Mouse (Mus musculus) NIH3T3 (cell line): ENCODE data around the gene Scn10a.

Experiments used
- DNase-seq: peaks from one replicate; pipeline ENCODE4 v3.0.0-alpha.2; 2012; ENCODE audit warnings: low read depth

The Scn10a gene

GRCm38 (mm10) chr9:119634216-119634843 is 84.8 kb downstream of the Scn10a start:
- no peak for DNase-seq

GRCm38 (mm10) chr9:119633475-119633874 is 85.6 kb downstream of the Scn10a start:
- DNase-seq, result no peak

DNA sequence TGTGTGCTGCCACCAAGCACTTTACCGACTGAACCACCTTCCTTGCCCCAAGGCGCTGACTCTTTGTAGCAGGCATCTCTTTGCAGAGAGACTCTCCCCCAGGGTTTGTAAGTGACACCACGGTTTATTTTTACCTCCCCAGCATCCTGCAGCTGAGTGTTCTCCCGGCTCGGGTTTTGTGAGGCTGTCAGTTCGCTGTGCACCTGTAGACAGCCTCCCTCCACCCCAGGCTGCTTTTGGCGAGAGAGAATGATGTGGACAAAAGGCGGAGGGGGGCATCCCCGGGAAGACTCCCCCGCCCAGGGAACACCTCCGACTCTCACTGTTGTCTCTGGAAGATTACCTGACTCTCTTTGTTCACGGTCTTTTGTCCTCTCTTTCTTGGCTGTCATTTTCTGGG is 86.3 kb downstream of the Scn10a start:
- DNase-seq, result no peak

DNA sequence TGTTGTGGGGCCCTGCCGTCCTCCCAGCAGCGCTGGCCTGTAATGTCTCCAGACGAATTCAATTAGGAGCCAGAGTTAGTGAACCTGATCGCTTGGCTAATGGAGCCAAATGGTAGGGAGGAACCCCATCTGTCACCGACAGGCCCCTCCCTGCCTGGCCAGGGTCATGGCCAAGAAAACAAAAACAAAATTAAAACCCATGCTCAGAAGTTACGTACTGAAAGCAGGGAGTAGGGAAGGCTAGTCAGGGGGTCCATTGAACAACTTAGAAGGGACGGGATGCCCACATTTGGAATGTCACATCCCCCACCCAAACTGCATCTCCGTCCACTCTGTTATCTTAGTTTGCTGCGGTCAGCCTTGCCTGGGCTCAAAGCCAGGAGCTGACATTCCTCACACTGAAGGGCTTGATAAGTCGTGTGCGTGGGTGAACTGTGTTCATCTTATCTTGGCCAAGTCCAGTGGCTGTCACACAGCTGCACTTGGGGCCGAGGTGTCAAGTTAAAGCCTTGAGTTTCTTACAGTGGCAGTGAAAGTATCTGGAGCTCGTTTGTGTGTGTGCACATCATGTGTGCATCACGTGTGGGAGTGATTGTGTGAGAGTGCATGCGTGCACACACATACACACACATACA is 87.1 kb downstream of the Scn10a start:
- DNase-seq, result no peak

GRCm38 (mm10) chr9:119631393-119631898 is 87.7 kb downstream of the Scn10a start:
- no peak for DNase-seq

- DNase-seq, result no peak
These were observed 90.3 kb downstream of the Scn10a start for GRCm38 (mm10) chr9:119628690-119629268.

- no peak for DNase-seq
These were observed 91.9 kb downstream of the Scn10a start for GRCm38 (mm10) chr9:119627227-119627626.

GRCm38 (mm10) chr9:119624151-119624550 is 95.0 kb downstream of the Scn10a start:
- no peak for DNase-seq

DNA sequence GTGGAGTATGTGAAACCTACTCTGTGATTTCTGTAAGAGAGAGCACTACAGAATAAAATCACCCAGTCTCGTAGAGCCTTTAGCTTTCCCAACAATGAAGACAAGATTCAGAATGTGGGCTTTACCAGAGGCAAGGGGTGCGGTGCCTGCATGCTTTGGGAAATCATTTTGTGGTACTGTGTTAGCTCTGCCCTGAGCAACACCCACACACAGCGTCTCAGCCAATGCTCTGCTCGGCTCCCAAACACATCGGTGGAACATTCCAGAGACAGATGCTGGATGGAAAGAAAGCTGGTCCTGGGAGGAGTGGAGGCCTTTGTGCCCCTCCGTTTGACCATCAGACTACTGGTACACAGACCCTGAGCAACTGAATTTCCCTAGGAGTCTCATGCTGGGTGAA is 104.3 kb downstream of the Scn10a start:
- no peak for DNase-seq

GRCm38 (mm10) chr9:119610563-119611166 is 108.5 kb downstream of the Scn10a start:
- no peak for DNase-seq

DNA sequence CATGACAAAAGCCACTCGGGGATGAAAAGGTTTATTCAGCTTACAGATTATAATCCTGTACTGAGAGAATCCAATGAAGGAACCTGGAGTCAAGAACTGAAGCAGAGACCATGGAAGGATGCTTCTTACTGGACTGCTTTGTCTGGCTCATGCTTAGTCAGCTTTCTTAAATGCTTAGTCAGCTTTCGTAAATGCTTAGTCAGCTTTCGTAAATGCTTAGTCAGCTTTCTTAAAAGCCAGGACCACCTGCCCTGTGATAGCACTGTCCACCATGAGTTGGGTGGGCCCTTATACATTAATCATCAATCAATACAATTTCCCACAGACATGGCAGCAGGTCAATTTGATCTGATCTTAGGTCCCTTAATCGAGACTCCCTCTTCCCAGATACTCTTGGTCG is 112.2 kb downstream of the Scn10a start:
- DNase-seq, result no peak

- DNase-seq, result no peak
These were observed 114.5 kb downstream of the Scn10a start for GRCm38 (mm10) chr9:119604607-119605006.

DNA sequence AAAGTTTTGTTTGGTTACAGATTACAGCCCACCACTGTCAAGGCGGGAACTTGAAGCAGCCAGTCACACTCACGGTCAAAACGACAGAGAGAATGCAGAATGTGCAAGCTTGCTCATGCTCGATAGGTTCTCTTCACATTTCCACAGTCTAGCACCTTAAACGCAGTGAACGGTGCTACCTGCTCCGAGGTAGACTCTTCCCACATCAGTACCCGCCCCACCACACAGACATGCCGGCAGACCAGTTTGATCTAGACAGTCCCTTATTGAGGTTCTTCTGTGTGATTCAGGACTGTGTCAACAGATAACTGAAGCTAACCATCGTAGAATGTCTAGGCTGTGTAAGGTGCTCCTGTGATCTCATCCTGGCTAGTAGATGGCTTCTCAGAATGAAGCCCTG is 120.6 kb downstream of the Scn10a start:
- no peak for DNase-seq

- DNase-seq, result peak; percentile 8
These were observed 121.8 kb downstream of the Scn10a start for GRCm38 (mm10) chr9:119597332-119597731.

GRCm38 (mm10) chr9:119589592-119589991 is 129.5 kb downstream of the Scn10a start:
- no peak for DNase-seq

DNA sequence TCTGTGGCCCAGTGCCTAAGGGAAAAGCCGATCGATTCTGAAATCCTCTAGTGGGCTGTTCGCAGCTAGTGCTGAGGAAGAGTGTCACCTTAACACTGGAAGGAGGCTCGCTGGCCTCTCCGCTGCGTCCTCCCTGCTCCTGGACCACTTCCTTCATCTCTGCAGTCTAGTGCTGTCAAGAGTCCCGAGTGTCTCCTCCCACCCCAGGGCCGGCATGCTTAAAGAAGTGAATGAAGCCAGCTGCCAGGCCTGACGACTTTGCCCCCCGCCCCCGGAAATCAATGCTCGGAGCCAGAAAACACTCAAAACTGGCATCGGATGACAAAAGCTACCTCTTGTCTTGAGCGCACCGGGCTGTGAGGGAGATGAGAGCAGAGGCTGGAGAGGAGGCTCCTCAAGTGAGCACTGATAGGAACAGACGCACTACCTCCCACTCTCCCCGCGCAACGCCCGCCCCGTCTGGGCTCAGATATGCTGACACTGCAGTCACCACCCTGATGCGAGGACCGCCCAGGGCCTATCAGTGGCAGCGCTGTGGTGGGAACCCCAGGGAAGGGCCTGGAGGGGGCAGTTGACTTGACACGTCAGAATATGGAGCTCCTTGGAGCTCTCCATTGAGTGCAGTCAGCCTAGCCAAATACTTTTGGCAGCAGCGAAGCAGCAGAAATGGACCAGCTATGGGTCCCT is 130.2 kb downstream of the Scn10a start:
- DNase-seq, result no peak

DNA sequence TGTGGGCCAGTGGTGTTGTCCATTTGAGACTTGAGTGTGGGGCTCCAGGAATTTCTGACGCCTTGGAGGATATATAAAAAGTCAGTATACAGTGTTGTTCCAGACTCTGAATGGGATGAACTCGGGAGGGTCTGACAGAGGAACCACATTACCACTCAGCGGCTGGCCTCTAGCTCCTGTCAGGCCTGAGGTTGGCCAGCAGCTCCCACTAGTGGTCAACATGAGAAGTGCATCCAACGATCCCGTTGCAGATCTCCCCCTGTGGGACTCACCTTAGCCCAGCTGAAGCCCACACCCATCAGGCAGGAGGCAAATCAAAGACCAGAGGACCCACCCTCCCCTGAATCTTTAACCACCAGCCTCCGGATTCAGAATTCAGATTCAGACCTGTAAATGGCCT is 138.5 kb downstream of the Scn10a start:
- peak; percentile 71 for DNase-seq

DNA sequence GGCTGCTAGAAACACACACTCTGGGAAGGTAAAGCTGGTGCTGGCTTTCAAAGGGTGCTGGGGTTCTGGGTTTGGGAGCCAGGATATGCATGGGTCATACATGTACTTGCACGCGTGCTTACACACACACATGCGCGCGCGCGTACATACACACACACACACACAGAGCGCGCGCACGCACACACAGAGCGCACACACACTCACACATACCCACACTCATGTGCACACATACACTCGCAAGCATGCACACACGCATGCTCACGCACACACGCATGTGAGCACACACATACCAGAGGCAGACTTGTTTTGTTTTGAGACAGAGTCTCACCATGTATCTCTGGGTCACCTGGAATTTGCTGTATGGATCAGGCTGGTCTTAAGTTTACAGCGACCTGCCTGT is 138.9 kb downstream of the Scn10a start:
- no peak for DNase-seq

DNA sequence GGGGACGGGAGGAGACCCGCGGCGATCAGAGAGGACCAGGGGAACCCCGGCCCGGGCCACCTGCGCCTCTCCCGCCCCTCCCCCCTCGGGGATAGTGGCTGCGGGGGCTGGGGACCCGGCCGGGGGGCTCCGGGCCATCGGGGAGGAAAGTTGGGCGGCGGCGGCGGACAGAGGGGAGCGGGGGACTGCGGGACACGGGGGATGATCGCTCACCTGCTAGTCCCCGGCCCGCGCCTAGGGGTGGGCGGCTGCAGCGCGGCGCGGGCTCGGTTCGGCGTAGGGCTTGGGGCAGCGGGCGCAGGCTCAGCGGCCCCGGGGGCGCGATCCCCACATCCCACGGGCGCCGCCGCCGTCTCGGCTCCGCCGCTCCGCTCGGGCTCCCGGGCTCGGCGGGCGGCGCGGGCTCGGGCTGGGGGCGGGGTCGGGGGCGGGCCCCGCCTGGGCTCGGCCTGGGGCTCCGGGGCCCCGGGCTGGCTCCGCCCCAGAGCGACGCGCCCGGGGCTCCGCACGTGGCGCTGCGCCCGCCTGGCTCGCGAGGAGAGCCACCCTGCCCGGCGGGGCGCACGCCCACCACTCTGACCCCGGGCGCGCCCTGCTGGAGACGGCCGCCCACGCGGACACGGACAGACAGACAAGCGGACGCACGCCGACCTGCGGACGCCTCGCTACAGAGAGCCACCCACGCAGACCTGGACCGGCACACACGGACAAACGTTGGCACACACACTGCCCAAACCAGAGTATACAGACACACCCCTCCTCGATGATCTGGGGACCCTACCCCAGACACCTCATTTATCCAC is 140.3 kb downstream of the Scn10a start, which contains the start of gene Scn5a:
Scn5a (minus strand) TSS at position 381 of the 803 bp plus-strand sequence.
- no peak for DNase-seq

DNA sequence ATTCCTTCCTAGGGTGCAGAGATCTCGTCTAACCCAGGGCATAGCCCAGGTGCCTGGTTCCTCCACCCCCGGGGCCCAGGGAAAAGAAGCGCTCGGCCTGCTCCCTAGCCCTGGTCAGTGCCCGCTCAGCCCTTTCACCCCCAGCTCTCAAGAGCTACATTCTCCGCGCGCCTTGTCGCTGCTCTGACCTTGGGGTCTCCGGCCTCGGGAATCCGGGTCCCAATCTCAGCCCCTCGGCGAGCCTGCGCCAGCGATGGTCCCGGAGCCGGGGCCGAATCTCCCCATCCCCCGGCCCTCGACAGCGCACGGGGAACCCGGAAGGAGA is 140.8 kb downstream of the Scn10a start:
- no peak for DNase-seq

DNA sequence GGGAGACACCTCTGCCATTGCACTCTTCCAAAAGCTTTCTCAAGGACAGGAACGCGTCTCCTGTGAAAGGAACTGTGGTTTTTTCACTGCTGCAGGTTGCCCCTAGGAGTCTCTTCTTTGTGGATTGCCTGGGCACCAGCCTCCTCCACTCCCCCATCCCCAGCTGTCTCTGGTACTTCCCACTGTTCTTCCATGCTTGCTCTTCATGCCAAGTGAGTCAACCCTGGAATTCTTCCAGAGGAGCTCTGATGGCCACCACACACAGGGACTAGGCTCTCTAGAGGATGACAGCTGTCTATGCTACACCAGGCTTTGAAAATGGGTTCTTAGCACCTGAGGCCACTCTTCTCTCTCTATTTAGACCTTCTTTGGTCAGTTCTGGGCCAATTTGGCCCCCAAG is 142.1 kb downstream of the Scn10a start:
- no peak for DNase-seq

GRCm38 (mm10) chr9:119575732-119576131 is 143.4 kb downstream of the Scn10a start:
- no peak for DNase-seq
